Comparison of ENCODE assay signal across 14 mouse cellular contexts in the genomic region with DNA sequence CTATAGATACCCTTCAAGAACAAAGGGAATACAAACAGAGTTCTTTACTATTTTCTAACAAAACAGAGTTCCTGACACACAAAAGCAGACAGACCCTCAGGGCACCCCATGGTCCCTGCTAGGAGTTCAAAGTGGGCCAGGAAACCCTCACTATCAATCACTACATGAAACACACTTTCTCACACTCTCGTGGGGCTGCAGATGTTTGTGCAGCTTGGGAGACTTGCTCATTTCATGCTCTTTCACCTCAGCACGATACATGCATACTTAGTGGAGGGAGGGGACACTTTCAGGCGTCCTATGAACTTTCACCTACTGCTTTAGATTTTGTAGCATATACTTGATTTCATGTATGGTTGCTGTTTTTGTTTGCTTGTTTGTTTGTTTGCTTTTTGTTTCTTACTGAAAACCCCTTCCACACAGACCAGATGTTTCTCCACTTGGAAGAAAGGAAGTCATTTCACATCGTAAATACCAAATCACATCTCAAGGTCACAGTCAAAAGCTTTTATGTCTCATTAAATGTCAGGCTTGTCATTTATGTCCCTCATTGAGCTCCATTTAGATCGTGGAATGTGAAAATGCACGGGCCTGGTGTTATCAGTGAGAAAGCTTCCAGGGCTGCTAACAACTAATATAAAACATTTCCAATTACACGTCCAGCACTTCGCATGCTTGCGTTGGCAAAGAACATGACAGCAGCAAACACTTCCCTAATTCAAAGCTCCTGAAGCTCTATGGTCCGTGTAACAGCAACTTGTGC.
DNase-seq lines count a peak whose midpoint lies in the region; ATAC-seq lines count a peak whose summit lies in the region.
"Had no signal": no experiment of that assay in that cellular context is flagged by ENCODE, and none has a peak within 500 bp of the region (broad histone marks: within the 10 kb centered on the region; RNA-seq: fewer than 3 reads in every experiment).

No protein-coding gene starts in this region.

- 26% methylated on average over 10 of the region's 10 CpGs for WGBS in heart, embryonic 15.5 days
- WGBS in neural tube, embryonic 15.5 days: 25% methylated on average over 10 of the region's 10 CpGs

- H3K4me3 ChIP-seq in heart, embryonic 15.5 days: no peak overlapping the region
- no peak overlapping the region for H3K4me3 ChIP-seq in neural tube, embryonic 15.5 days (replicated peaks)
- H3K4me3 ChIP-seq: embryonic facial prominence, embryonic 13.5 days; forebrain, embryonic 15.5 days had no signal

- peak overlapping the region; percentile 51 for H3K27ac ChIP-seq in heart, embryonic 15.5 days
- no peak overlapping the region for H3K27ac ChIP-seq in neural tube, embryonic 15.5 days (replicated peaks)
- H3K27ac ChIP-seq: embryonic facial prominence, embryonic 13.5 days; forebrain, embryonic 15.5 days; liver, embryonic 14.5 days had no signal

- peak overlapping the region; percentile 33; the same call in 1 of the 2 replicates for H3K4me2 ChIP-seq in heart, embryonic 15.5 days
- no peak overlapping the region for H3K4me2 ChIP-seq in neural tube, embryonic 15.5 days
- H3K4me2 ChIP-seq: embryonic facial prominence, embryonic 13.5 days; forebrain, embryonic 15.5 days had no signal

- H3K36me3 ChIP-seq in heart, embryonic 15.5 days: no peaks in the 10 kb centered on the region
- no peaks in the 10 kb centered on the region for H3K36me3 ChIP-seq in neural tube, embryonic 15.5 days
- H3K36me3 ChIP-seq: embryonic facial prominence, embryonic 13.5 days; forebrain, embryonic 15.5 days had no signal

- no peak for DNase-seq in heart, postnatal 36 days
- DNase-seq in neural tube, embryonic 10.5 days (ENCODE audit: extremely low spot score, low spot score): peak; percentile 37
- peak; percentile 15 to 33 for DNase-seq in heart, postnatal 10 days
- no peak for DNase-seq in right cerebral cortex, postnatal 4 days
- no peak for DNase-seq in cerebellum, adult 18-20 months
- DNase-seq: cerebellum, adult 9-10 months; lung, postnatal 36 days; thymus, postnatal 4 days had no signal

- intact Hi-C loops in heart, postnatal 36 days (cut with DNase I): no loop called here
- intact Hi-C loops in heart, postnatal 10 days (cut with DNase I): no loop called here

- 0 out of 2 replicates have a peak, but pooled peaks have one; percentile 53 for ATAC-seq in heart, embryonic 15.5 days (replicated peaks; ENCODE audit: insufficient number of reproducible peaks, insufficient read depth, low FRiP score, low read depth)
- ATAC-seq in neural tube, embryonic 15.5 days (ENCODE audit: low FRiP score): no peak; the same call in 1 of the 2 replicates
- ATAC-seq: forebrain, embryonic 15.5 days; intestine, postnatal 0 days had no signal

- 0 out of 2 replicates have a peak, but pooled peaks cover 8% of the 10 kb centered on the region for H3K4me1 ChIP-seq in heart, embryonic 15.5 days (replicated peaks)
- peaks cover 8% of the 10 kb centered on the region; the same call in 1 of the 2 replicates for H3K4me1 ChIP-seq in neural tube, embryonic 15.5 days
- H3K4me1 ChIP-seq: embryonic facial prominence, embryonic 13.5 days; forebrain, embryonic 15.5 days had no signal

- no peaks in the 10 kb centered on the region for H3K27me3 ChIP-seq in heart, embryonic 15.5 days
- no peaks in the 10 kb centered on the region for H3K27me3 ChIP-seq in neural tube, embryonic 15.5 days (replicated peaks)
- H3K27me3 ChIP-seq: embryonic facial prominence, embryonic 13.5 days; forebrain, embryonic 15.5 days had no signal

- H3K9me3 ChIP-seq in heart, embryonic 15.5 days (replicated peaks): no peaks in the 10 kb centered on the region
- H3K9me3 ChIP-seq in neural tube, embryonic 15.5 days (replicated peaks): no peaks in the 10 kb centered on the region
- H3K9me3 ChIP-seq: embryonic facial prominence, embryonic 13.5 days; forebrain, embryonic 15.5 days had no signal

- H3K9ac ChIP-seq in heart, embryonic 15.5 days: no peak overlapping the region
- no peak overlapping the region for H3K9ac ChIP-seq in neural tube, embryonic 15.5 days (replicated peaks)
- H3K9ac ChIP-seq: embryonic facial prominence, embryonic 13.5 days; forebrain, embryonic 15.5 days; liver, embryonic 14.5 days had no signal

Comparison
In these comparisons a context has a peak if more than half of its experiments do, and no peak if none do; other contexts are left out.
1. DNase-seq: peak in neural tube, embryonic 10.5 days (single experiment) and heart, postnatal 10 days (2 of 2); none in heart, postnatal 36 days (0 of 2), right cerebral cortex, postnatal 4 days (single experiment) and cerebellum, adult 18-20 months (0 of 2).